Mouse (Mus musculus) splenic B cell, adult 2 months (primary cell): Measurements from ENCODE around the gene Trip11.
A peak's percentile ranks its signal among the peaks of the same experiment; 100 is the strongest.
"Not testable (repeated sequence)": the region's sequence is repeated elsewhere in the genome, so short reads cannot be mapped to it uniquely, and the experiment has no call there.

Source experiments
- DNase-seq: peaks from one replicate; pipeline ENCODE4 v3.0.0-alpha.2; 2011; ENCODE audit warnings: low read depth, low spot score
- H3K27me3 ChIP-seq: 2 replicates; pipeline ENCODE4 v1.6.1; 2012; ENCODE audit warnings: mild to moderate bottlenecking, low read length, moderate library complexity, mixed read lengths; ENCODE audit not compliant: control insufficient read depth, poor library complexity, insufficient read depth, severe bottlenecking
- H3K36me3 ChIP-seq: 2 replicates; pipeline ENCODE4 v1.6.1; 2012; ENCODE audit warnings: mild to moderate bottlenecking, low read length, moderate library complexity, mixed read lengths; ENCODE audit not compliant: control insufficient read depth, poor library complexity, insufficient read depth, severe bottlenecking

Trip11 gene

DNA sequence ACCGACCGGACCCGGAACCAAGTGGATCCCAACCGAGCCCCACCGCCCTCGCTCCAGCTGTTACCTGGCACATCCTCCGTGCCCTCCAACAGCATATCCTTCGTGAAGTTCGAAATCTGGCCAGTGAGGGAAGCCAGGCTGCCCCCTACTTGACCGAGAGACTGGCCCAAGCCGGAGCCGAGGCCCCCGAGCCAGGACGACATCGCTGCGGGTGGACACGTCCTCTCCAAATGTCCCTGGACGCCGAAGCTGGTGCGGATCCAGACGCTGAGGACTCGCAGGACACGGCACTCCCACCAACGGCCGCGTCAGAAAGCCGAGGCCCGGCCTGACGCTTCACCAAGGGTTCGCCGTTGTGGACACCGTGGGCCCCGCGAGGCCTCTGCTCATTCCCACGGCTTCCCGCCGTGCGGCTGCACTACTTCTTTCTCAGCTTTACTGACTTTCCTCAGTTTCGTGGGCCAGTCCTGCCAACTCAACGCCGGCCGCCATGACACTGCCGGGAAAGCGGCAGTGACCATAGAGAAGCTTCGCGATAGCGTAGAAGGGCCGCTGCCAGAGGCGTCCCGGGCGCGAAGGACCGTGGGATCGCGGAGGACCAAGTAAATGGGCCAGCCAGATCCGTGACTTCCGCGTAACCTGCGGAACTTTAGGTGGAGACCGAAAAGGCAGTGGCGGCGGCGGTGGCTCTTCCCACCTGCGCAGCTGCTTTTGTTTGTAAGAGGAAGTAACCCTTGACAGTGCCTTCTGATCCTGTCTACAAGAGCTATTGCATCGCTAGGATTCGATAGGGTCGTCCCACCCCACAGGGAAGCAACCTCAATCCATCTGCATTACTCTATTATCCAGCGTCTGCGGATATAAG is at the start of gene Trip11:
Trip11 (minus strand) TSS at position 642 of the 865 bp plus-strand sequence.
- peak; percentile 93 for DNase-seq
- Histone ChIP-seq H3K27me3 (no peaks in the 10 kb centered on the region), H3K36me3 (0 out of 2 replicates have a peak, but pooled peaks cover 3% of the 10 kb centered on the region)

DNA sequence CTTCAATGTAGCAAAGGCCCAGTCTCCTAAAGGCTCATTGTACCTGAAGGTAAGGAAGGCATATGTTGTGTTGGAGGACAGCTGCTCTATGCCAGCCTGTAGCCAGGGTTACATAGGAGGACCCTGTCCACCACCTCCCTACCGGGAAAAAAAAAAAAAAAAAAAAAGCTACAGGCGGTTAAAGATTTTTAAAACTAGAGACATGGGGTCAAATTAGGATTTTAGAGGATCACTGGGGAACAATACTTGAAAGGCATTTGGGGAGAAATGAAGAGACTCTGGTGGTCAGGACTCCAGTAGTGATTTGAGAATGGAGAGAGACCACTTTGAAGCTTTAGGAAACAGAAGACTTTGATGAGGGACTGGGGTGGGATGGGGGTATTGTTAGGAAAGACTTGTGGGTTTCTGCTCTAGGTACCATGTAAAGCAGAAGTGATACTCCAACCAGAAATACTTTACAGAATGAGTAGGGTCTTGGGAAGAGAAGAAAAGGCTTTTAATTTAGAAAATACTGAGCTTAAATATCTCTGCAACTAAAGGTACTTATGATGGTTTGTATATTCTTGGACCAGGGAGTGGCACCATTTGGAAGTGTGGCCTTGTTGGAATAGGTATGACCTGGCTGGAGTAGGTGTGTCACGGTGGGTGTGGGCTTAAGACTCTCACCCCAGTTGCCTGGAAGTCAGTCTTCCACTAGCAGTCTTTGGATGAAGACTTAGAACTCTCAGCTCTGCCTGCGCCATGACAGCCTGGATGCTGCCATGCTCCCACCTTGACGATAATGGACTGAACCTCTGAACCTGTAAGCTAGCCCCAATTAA is 46.1 kb upstream of the Trip11 start:
- peak; percentile 57 for DNase-seq
- H3K27me3 ChIP-seq, H3K36me3 ChIP-seq: not testable (repeated sequence)

DNA sequence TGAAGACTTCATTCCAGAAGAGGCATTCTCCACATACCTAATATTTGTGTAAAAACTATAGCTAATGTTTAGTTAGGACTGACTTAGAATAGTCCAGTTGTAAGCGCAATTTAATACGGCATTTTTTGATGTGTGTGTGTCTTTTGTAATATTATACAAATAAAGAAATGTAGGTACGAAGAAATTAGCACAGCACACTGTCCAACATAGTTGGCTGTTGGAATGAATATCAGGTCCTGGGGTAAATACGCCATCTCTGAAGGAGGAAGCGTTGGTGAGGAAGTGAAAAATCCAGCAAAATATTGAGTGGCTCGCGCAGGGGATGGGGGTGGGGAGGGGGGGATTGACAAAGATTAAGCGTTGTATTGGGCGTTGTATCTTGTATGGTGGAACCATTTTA is 45.5 kb upstream of the Trip11 start:
- DNase-seq: peak; percentile 56
- Histone ChIP-seq H3K36me3 (no peaks in the 10 kb centered on the region), H3K27me3 (no peaks in the 10 kb centered on the region)

DNA sequence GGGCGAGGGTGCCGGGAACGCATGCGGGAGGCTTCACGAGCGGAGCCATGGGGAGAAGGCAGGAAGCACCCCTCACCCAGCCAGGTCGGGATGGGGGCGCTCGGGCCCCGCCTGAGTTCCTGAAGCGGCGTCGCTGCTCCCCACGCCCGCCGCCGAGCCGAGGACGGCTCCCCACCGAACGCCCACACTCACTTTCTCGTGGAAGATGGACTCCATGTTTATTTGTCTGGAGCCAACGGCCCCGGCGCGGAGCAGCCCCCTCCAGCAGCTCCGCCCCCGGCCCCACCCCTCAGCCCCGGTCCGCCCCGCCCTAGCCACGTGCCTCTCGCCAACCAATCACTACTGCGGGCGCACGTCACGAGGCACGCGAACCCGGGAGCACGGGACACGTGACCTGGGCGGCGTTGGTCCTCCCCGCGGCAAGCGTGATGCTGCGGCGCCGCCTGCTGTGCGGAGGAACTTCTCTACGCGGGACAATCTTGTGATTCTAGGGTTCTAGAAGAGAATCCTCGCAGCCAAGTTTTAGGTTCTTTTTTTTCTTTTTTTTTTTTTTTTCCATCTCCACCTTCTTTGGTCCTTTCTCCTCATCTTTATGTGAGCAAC is 45.0 kb upstream of the Trip11 start, which contains the start of gene Atxn3:
Atxn3 (minus strand) TSS at position 305 of the 603 bp plus-strand sequence.
- Histone ChIP-seq H3K36me3 (no peaks in the 10 kb centered on the region), H3K27me3 (no peaks in the 10 kb centered on the region)
- peak; percentile 98 for DNase-seq

DNA sequence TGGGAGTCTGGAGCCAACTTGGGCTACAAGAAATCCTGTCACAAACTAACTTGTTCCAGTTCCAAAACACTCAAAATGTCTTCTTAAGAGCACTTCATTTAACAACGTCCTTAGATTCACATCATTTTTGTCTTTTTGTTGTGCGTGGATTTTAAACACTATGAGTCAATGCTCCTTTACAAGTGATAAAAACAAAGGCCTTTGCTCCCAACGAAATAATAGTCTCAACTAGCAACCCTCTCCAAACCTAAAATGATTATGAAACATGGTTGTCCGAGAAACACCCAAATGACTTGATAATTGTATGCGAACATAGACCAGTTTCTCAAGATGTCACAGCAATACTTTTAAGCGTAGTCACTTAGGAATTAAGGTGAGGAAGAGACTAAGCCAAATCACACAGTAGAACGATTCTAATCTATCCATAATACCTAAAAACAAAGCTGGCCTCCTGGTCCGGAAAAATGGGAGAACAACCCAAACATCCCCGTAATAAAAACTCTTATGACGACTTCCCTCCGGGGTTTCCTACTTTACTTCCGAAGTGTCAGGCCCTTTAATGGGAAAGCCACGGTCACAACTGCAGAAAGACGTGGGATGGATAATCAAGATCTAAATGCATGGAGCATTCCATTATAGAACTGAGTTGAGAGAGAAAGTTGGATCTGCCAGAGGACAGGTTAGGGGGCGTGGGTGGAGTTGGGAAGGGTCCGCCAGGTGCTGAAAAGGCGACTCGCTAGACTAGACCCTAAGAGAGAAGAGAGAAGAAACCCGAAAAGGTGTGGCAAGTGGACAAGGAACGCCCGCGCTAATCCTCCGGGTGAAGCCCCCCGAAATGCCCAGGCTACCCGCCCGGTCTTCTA is 44.2 kb upstream of the Trip11 start:
- no peaks in the 10 kb centered on the region for H3K36me3 ChIP-seq
- no peak for DNase-seq
- no peaks in the 10 kb centered on the region for H3K27me3 ChIP-seq

DNA sequence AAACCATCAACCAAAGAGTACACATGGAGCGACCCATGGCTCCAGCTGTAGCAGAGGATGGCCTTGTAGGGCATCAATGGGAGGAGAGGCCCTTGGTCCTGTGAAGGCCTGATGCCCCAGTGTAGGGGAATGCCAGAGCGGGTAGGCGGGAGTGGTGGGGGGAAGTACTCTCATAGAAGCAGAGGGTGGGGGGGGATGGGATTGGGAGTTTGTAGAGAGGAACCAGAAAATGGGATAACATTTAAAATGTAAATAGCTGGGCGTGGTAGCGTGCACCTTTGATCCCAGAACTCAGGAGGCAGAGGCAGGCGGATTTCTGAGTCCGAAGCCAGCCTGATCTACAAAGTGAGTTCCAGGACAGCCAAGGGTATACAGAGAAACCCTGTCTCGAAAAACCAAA is 42.8 kb upstream of the Trip11 start:
- not testable (repeated sequence) for DNase-seq, H3K27me3 ChIP-seq, H3K36me3 ChIP-seq

DNA sequence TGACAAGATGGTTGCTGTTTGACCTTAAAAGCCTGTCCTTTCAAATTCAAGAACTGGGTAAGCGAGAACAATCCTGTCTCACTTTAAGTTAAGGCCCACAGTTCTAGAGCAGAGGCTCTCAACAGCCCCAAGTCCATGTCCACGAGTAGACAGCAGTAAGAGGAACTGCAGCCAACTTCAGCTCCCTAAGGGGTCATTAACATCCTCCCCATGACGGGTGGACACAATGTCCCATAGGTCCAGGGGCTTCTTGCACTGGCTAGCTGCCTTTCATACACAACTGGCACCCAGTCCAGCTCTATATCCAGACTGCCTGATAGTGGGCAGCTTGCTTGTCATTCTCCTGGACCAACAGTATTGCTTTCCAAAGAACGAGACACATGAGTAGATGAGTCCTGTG is 35.7 kb upstream of the Trip11 start:
- no peak for DNase-seq
- Histone ChIP-seq H3K27me3 (no peaks in the 10 kb centered on the region), H3K36me3 (peaks cover 8% of the 10 kb centered on the region)

DNA sequence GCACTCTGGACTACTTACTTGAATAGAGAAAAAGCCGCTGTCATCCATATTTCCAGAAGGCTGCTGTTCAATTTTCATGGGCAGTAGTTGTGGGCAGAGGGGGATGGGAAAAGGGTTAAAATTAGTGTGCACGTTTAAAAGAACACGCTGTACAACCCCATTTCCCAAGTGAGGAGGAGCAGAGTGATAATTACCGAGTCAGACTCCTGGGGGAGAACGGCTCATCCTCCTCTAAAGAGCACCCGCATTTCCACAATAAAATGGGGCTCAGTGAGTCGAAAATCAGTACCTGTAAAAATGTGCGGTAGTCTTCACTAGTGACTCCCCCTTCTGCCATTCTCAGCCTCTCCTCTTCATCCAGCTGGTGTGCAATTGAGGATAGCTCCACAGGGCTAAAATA is 34.9 kb upstream of the Trip11 start:
- no peaks in the 10 kb centered on the region for H3K27me3 ChIP-seq
- peaks cover 11% of the 10 kb centered on the region for H3K36me3 ChIP-seq
- no peak for DNase-seq

DNA sequence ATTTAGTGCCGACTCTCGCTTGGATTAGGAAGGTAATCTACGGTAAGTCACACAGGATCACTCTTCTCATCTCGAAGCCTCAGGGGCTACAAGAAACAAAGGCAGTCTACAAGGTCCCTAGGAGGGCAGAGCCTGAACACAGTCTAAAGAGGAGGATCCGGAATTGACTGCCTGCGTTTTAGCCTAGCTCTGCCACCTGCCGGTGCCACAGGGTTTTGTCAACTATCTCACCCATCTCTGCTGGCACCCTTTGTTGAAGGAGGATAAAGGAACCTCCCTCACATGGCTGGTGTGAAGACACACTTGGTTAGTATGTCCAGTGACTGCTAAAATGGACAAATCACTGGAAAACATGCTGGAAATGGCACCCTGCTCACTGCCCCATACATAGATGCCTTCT is 24.5 kb upstream of the Trip11 start:
- Histone ChIP-seq H3K36me3 (peaks cover 30% of the 10 kb centered on the region), H3K27me3 (no peaks in the 10 kb centered on the region)
- DNase-seq: no peak

DNA sequence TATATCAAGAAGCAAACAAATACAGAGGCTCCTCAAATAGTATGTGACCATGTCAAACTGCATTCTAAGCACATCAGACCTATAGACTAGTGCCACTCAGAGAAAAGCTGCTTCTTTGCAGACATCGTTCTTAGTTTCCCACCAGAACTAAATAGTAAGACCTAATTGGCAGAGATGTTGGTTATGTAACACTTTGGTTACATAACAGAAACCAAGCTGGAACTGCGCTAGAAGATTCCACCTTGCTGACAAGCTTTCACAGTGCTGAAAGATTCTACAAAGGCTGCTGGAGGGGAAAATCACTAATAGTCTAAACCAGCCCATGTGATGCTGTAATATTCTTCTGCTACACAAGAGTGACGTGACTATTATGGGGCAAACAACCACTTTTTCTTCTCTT is 22.2 kb upstream of the Trip11 start:
- DNase-seq: no peak
- Histone ChIP-seq H3K27me3 (no peaks in the 10 kb centered on the region), H3K36me3 (peaks cover 27% of the 10 kb centered on the region)

DNA sequence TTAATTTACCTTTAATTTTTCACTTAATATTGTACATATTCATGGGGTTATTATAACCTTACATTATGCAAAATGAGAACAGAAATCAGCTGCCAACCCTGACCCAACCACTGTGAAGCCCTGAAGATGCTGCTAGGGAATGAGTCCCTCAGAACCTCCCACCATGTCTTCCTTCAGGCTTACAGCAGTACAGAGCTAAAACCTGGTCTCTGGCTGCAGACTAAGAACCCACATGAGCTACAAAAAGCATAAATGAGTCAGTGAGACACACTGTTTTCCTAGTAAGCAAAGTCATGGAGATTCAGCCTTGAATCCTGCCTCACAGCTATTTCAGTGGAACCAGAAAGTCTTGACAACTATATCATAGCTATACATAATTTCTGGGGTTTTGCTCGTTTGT is 15.4 kb upstream of the Trip11 start:
- no peak for DNase-seq
- peaks cover 21% of the 10 kb centered on the region for H3K36me3 ChIP-seq
- no peaks in the 10 kb centered on the region for H3K27me3 ChIP-seq

DNA sequence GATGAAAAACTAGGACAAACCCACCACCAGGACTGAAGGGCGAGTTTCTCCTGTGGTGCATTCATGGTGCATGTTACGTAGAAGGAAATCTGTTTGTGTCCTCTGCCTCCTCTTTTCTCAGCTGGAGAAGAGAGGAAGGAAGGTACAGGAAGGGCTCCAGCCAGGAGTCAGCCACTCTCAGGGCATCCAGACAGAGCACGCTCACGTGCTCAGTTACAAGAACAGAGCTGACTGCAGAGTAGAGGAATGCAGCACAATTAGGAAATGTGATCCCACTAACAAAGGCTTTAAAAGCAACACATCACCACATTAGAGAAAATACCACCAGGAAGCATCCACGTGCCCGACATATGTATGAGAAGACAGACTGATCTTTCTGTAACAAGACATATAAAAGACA is 9.2 kb upstream of the Trip11 start:
- DNase-seq: no peak
- no peaks in the 10 kb centered on the region for H3K27me3 ChIP-seq
- H3K36me3 ChIP-seq: peaks cover 7% of the 10 kb centered on the region; the same call in 1 of the 2 replicates

DNA sequence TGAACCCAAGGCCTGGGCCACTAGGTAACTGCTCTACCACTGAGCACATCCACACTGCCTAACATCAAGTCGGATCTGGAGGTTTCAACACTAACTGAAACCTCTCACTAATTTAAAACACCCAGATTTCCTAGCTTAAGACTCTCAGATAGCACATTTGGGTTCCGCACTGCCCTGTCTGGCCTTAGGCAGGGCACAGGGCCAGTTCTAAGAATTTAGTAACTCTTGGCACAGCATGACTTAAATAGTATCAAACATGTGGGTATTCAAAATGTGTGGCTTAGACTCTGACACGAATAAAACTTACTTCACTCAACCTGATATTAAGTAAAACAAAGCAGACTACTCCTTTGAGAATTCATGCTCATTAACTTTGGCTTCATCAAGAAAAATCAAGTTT is 6.8 kb upstream of the Trip11 start:
- Histone ChIP-seq H3K36me3 (peaks cover 3% of the 10 kb centered on the region; the same call in 1 of the 2 replicates), H3K27me3 (no peaks in the 10 kb centered on the region)
- no peak for DNase-seq

DNA sequence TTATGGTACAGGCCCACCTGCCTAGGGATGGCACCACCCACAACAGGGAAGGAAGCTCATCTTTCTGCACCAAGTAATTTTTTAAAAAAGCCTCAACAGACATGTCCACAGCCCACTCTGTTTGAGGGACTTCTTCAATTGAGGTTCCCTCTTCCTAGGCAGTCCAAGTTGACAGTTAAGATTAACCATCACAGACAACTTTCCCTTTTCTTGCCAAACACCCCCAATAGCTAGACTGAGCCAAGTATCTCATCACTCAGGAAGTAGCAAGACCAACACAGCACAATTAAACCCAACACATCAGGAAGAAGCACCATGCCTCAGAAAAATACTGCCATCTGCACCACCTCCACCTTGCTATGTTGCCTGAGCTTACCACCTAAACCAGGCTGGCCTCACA is 4.1 kb upstream of the Trip11 start:
- DNase-seq: no peak
- no peaks in the 10 kb centered on the region for H3K36me3 ChIP-seq
- H3K27me3 ChIP-seq: no peaks in the 10 kb centered on the region
